Mouse (Mus musculus): ENCODE measurements around the gene Vmn1r86. TPM values are rescaled to one million over a fixed set of nuclear protein-coding genes. Genes with fewer than 3 reads are reported as not detected.
A peak's percentile ranks its signal among the peaks of the same experiment; 100 is the strongest.

The Vmn1r86 gene
- polyA plus RNA-seq, 1 experiment from 2014 or later: not detected

- Histone ChIP-seq H3K4me1 (ENCODE audit: insufficient read depth, low read length) (peaks cover 3% of the 10 kb centered on the region; the same call in 1 of the 2 replicates), H3K4me2 (replicated peaks; ENCODE audit: low read depth, low read length) (no peak overlapping the region), H3K27me3 (ENCODE audit: insufficient read depth, low read length) (no peaks in the 10 kb centered on the region), H3K27ac (ENCODE audit: low read length) (no peak overlapping the region), H3K9me3 (ENCODE audit: low read length) (no peaks in the 10 kb centered on the region), H3K9ac (replicated peaks; ENCODE audit: low read length) (no peak overlapping the region), H3K36me3 (ENCODE audit: insufficient read depth, low read length) (no peaks in the 10 kb centered on the region), H3K4me3 (ENCODE audit: low read length) (no peak overlapping the region)
- no peak for ATAC-seq (ENCODE audit: low FRiP score, low TSS enrichment)
- 50% methylated on average over 8 of the region's 8 CpGs for WGBS
Measured at GRCm38 (mm10) chr7:13056913-13057700, 62.6 kb downstream of the Vmn1r86 start.

- ATAC-seq (ENCODE audit: low FRiP score, low TSS enrichment): peak; percentile 95
- peaks cover 3% of the 10 kb centered on the region; the same call in 1 of the 2 replicates for H3K4me1 ChIP-seq (ENCODE audit: insufficient read depth, low read length)
- H3K4me3 ChIP-seq (ENCODE audit: low read length): peak within 1 kb of the TSS; percentile 67
- H3K9ac ChIP-seq (replicated peaks; ENCODE audit: low read length): peak within 1 kb of the TSS; percentile 82
- peak within 1 kb of the TSS; percentile 54 for H3K4me2 ChIP-seq (replicated peaks; ENCODE audit: low read depth, low read length)
- no peaks in the 10 kb centered on the region for H3K36me3 ChIP-seq (ENCODE audit: insufficient read depth, low read length)
- 0% methylated on average over 41 of the region's 41 CpGs for WGBS
- H3K27me3 ChIP-seq (ENCODE audit: insufficient read depth, low read length): no peaks in the 10 kb centered on the region
- H3K27ac ChIP-seq (ENCODE audit: low read length): peak within 1 kb of the TSS; percentile 87
- no peaks in the 10 kb centered on the region for H3K9me3 ChIP-seq (ENCODE audit: low read length)
Measured at GRCm38 (mm10) chr7:13054287-13055010, 65.3 kb downstream of the Vmn1r86 start, which contains the start of gene Mzf1. Mzf1 (minus strand) TSS chr7:13054764.

- Histone ChIP-seq H3K36me3 (ENCODE audit: insufficient read depth, low read length) (no peaks in the 10 kb centered on the region), H3K4me2 (replicated peaks; ENCODE audit: low read depth, low read length) (peak overlapping the region; percentile 54), H3K9ac (replicated peaks; ENCODE audit: low read length) (peak overlapping the region; percentile 82), H3K27me3 (ENCODE audit: insufficient read depth, low read length) (no peaks in the 10 kb centered on the region), H3K4me1 (ENCODE audit: insufficient read depth, low read length) (peaks cover 3% of the 10 kb centered on the region; the same call in 1 of the 2 replicates), H3K4me3 (ENCODE audit: low read length) (peak overlapping the region; percentile 67), H3K27ac (ENCODE audit: low read length) (peak overlapping the region; percentile 87; the same call in 1 of the 2 replicates), H3K9me3 (ENCODE audit: low read length) (no peaks in the 10 kb centered on the region)
- 2% methylated on average over 15 of the region's 15 CpGs for WGBS
- no peak for ATAC-seq (ENCODE audit: low FRiP score, low TSS enrichment)
Measured at GRCm38 (mm10) chr7:13053961-13054286, 65.8 kb downstream of the Vmn1r86 start.

- Histone ChIP-seq H3K9me3 (ENCODE audit: low read length) (no peaks in the 10 kb centered on the region), H3K9ac (replicated peaks; ENCODE audit: low read length) (no peak overlapping the region), H3K4me1 (ENCODE audit: insufficient read depth, low read length) (peaks cover 3% of the 10 kb centered on the region; the same call in 1 of the 2 replicates), H3K27ac (ENCODE audit: low read length) (no peak overlapping the region), H3K4me3 (ENCODE audit: low read length) (peak overlapping the region; percentile 67), H3K36me3 (ENCODE audit: insufficient read depth, low read length) (no peaks in the 10 kb centered on the region), H3K4me2 (replicated peaks; ENCODE audit: low read depth, low read length) (peak overlapping the region; percentile 54), H3K27me3 (ENCODE audit: insufficient read depth, low read length) (no peaks in the 10 kb centered on the region)
- no peak for ATAC-seq (ENCODE audit: low FRiP score, low TSS enrichment)
- WGBS: 98% methylated on average over 2 of the region's 2 CpGs
Measured at GRCm38 (mm10) chr7:13053501-13053900, 66.2 kb downstream of the Vmn1r86 start.

GRCm38 (mm10) chr7:13053001-13053400 is 66.7 kb downstream of the Vmn1r86 start:
- Histone ChIP-seq H3K9ac (replicated peaks; ENCODE audit: low read length) (no peak overlapping the region), H3K9me3 (ENCODE audit: low read length) (no peaks in the 10 kb centered on the region), H3K4me2 (replicated peaks; ENCODE audit: low read depth, low read length) (no peak overlapping the region), H3K4me1 (ENCODE audit: insufficient read depth, low read length) (peaks cover 3% of the 10 kb centered on the region; the same call in 1 of the 2 replicates), H3K4me3 (ENCODE audit: low read length) (no peak overlapping the region), H3K36me3 (ENCODE audit: insufficient read depth, low read length) (no peaks in the 10 kb centered on the region), H3K27me3 (ENCODE audit: insufficient read depth, low read length) (no peaks in the 10 kb centered on the region), H3K27ac (ENCODE audit: low read length) (no peak overlapping the region)
- WGBS: 86% methylated on average over 13 of the region's 13 CpGs
- ATAC-seq (ENCODE audit: low FRiP score, low TSS enrichment): no peak

Other genes starting within 250 kb of the Vmn1r86 start
- gene Zfp128, start 238.7 kb downstream of the Vmn1r86 start, polyA plus RNA-seq (2015; fragmentation: Nextera tagmentation; extraction: Ambion mirVana): 4.2 and 5.0 TPM in 2 replicates
- 20.4 and 22.0 TPM in 2 replicates for gene Zscan22, start 222.1 kb downstream of the Vmn1r86 start, polyA plus RNA-seq (2015; fragmentation: Nextera tagmentation; extraction: Ambion mirVana)
- 983 and 1,044 TPM in 2 replicates for gene Rps5, start 197.6 kb downstream of the Vmn1r86 start, polyA plus RNA-seq (2015; fragmentation: Nextera tagmentation; extraction: Ambion mirVana)
- gene Rnf225, start 192.5 kb downstream of the Vmn1r86 start, polyA plus RNA-seq (2015; fragmentation: Nextera tagmentation; extraction: Ambion mirVana): 0.46 and 0.60 TPM in 2 replicates
- gene Zfp324, start 154.1 kb downstream of the Vmn1r86 start, polyA plus RNA-seq (2015; fragmentation: Nextera tagmentation; extraction: Ambion mirVana): 10.4 and 12.1 TPM in 2 replicates
- 12.4 and 14.4 TPM in 2 replicates for gene Zfp446, start 142.1 kb downstream of the Vmn1r86 start, polyA plus RNA-seq (2015; fragmentation: Nextera tagmentation; extraction: Ambion mirVana)
- gene Slc27a5, start 121.7 kb downstream of the Vmn1r86 start, polyA plus RNA-seq (2015; fragmentation: Nextera tagmentation; extraction: Ambion mirVana): 0.11 and 0.40 TPM in 2 replicates
- 245 TPM in 2 replicates for gene Trim28, start 120.8 kb downstream of the Vmn1r86 start, polyA plus RNA-seq (2015; fragmentation: Nextera tagmentation; extraction: Ambion mirVana)
- 28.3 and 29.2 TPM in 2 replicates for gene Zbtb45, start 109.9 kb downstream of the Vmn1r86 start, polyA plus RNA-seq (2015; fragmentation: Nextera tagmentation; extraction: Ambion mirVana)
- gene Chmp2a, start 85.1 kb downstream of the Vmn1r86 start, polyA plus RNA-seq (2015; fragmentation: Nextera tagmentation; extraction: Ambion mirVana): 159 and 162 TPM in 2 replicates
- 30.4 and 54.9 TPM in 2 replicates for gene Ube2m, start 81.6 kb downstream of the Vmn1r86 start, polyA plus RNA-seq (2015; fragmentation: Nextera tagmentation; extraction: Ambion mirVana)
- 3.8 and 5.1 TPM in 2 replicates for gene Mzf1, start 65.2 kb downstream of the Vmn1r86 start, polyA plus RNA-seq (2015; fragmentation: Nextera tagmentation; extraction: Ambion mirVana)
- gene Vmn1r85, start 24.7 kb downstream of the Vmn1r86 start, polyA plus RNA-seq (2015; fragmentation: Nextera tagmentation; extraction: Ambion mirVana): not detected in 2 replicates
- not detected in 2 replicates for gene Vmn1r87, start 20.2 kb upstream of the Vmn1r86 start, polyA plus RNA-seq (2015; fragmentation: Nextera tagmentation; extraction: Ambion mirVana)
- gene Vmn1r88, start 39.7 kb upstream of the Vmn1r86 start, polyA plus RNA-seq (2015; fragmentation: Nextera tagmentation; extraction: Ambion mirVana): not detected in 2 replicates
- gene Vmn1r89, start 93.1 kb upstream of the Vmn1r86 start, polyA plus RNA-seq (2015; fragmentation: Nextera tagmentation; extraction: Ambion mirVana): not detected in 2 replicates
- gene Lig1, start 157.4 kb upstream of the Vmn1r86 start, polyA plus RNA-seq (2015; fragmentation: Nextera tagmentation; extraction: Ambion mirVana): 89.1 and 98.3 TPM in 2 replicates
- gene Zswim9, start 158.8 kb upstream of the Vmn1r86 start, polyA plus RNA-seq (2015; fragmentation: Nextera tagmentation; extraction: Ambion mirVana): 10.2 and 11.0 TPM in 2 replicates
- gene Pla2g4c, start 204.7 kb upstream of the Vmn1r86 start, polyA plus RNA-seq (2015; fragmentation: Nextera tagmentation; extraction: Ambion mirVana): 1.1 and 1.2 TPM in 2 replicates